Mouse (Mus musculus) intestine, embryonic 15.5 days (tissue): ENCODE measurements around the gene Camkmt. TPM values are rescaled to one million over a fixed set of nuclear protein-coding genes. Genes with fewer than 3 reads are reported as not detected.

Source experiments
- ATAC-seq: fragments of 200-750 bp; cut with Nextera tagmentation; 2 replicates; pipeline ENCODE4 v1.8.0; 2017; ENCODE audit warnings: moderate TSS enrichment, moderate library complexity
- H3K27ac ChIP-seq: fragments of 300-500 bp; sonication (generic); 2 replicates; pipeline ENCODE4 v1.5.1; 2015; ENCODE audit warnings: mild to moderate bottlenecking, inconsistent platforms
- H3K27me3 ChIP-seq: fragments of 300-500 bp; sonication (generic); replicated peaks from 2 replicates; pipeline ENCODE4 v1.6.1; 2015; ENCODE audit warnings: inconsistent platforms
- H3K36me3 ChIP-seq: fragments of 300-500 bp; sonication (generic); 2 replicates; pipeline ENCODE4 v1.6.1; 2015; ENCODE audit warnings: inconsistent platforms
- H3K4me1 ChIP-seq: fragments of 300-500 bp; sonication (generic); replicated peaks from 2 replicates; pipeline ENCODE4 v1.6.1; 2015; ENCODE audit warnings: inconsistent platforms
- H3K4me2 ChIP-seq: fragments of 300-500 bp; sonication (generic); replicated peaks from 2 replicates; pipeline ENCODE4 v1.6.1; 2015; ENCODE audit warnings: mild to moderate bottlenecking, inconsistent platforms
- H3K4me3 ChIP-seq: fragments of 300-500 bp; sonication (generic); replicated peaks from 2 replicates; pipeline ENCODE4 v1.5.1; 2015; ENCODE audit warnings: inconsistent platforms
- H3K9ac ChIP-seq: fragments of 300-500 bp; sonication (generic); 2 replicates; pipeline ENCODE4 v1.6.1; 2015; ENCODE audit warnings: inconsistent platforms
- H3K9me3 ChIP-seq: fragments of 300-500 bp; sonication (generic); 2 replicates; pipeline ENCODE4 v1.6.1; 2016; ENCODE audit warnings: inconsistent platforms
- WGBS: fragments of 180-500 bp; shearing (Covaris S2); methylation state at CpG from one replicate; pipeline ENCODE4 v1.1.7; 2015; 5-methylcytosine and 5-hydroxymethylcytosine counted together
- polyA plus RNA-seq: library from polyadenylated mRNA; unstranded; fragments of >200 nt; fragmentation: Nextera tagmentation; extraction: Ambion mirVana; gene quantifications from 2 replicates; pipeline ENCODE4 v1.2.1, GENCODE M21; 2015

Camkmt gene
- polyA plus RNA-seq, 1 experiment from 2014 or later: 17.4 TPM

DNA sequence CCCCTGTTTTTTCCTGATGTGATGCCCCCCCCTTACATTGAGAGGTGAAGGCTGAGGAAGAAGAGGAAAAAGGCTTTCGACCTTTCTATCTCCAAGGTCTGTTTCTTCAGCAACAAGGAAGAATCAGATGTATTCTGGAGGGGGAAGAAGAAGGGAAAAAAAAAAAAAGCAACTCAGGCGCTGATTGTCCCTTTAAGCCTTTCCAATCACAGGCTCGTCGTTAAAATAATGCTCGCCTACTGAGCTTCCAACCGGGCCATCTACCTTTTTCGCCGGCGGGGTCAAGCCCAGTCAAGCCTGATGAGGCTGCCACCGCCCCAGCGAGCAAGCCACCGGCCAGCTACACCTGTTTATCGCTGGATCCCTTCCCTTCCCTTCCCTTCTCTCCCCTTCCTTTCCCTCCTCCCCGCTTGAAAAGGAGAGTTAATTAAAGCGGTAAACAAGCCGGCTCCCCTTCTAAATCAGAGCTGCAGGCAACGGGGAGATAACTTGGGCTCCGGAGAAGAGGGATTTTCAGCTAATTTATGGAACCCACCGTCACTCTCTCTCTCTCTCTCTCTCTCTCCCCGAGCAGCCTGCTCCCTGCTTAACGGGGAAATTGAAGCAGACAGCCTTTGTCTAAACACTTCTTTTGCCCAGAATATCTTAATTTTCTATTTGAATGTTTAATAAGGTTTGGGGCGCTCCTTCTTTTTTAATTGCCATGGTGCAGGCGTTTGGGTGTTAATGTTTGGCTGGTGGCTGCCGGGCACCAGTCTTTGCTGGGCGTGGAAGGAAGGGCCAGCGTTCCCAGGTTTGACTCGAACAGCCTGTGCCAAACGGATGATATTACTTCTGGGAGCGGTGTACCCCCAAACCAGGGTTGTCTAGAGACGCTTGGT, 395.0 kb downstream of the Camkmt start:
- H3K36me3 ChIP-seq: no peaks in the 10 kb centered on the region
- no peak for ATAC-seq
- H3K4me3 ChIP-seq: no peak overlapping the region
- H3K9me3 ChIP-seq: no peaks in the 10 kb centered on the region
- 5% methylated on average over 30 of the region's 30 CpGs for WGBS
- H3K27me3 ChIP-seq: peaks cover 81% of the 10 kb centered on the region
- H3K9ac ChIP-seq: no peak overlapping the region
- peak overlapping the region; percentile 33; the same call in 1 of the 2 replicates for H3K4me2 ChIP-seq
- peaks cover 8% of the 10 kb centered on the region for H3K4me1 ChIP-seq
- no peak overlapping the region for H3K27ac ChIP-seq

- 7% methylated on average over 14 of the region's 14 CpGs for WGBS
- no peaks in the 10 kb centered on the region for H3K9me3 ChIP-seq
- peak overlapping the region; percentile 54 for H3K4me2 ChIP-seq
- no peaks in the 10 kb centered on the region for H3K36me3 ChIP-seq
- H3K27ac ChIP-seq: no peak overlapping the region
- ATAC-seq: no peak
- H3K9ac ChIP-seq: no peak overlapping the region
- peaks cover 8% of the 10 kb centered on the region for H3K4me1 ChIP-seq
- peaks cover 76% of the 10 kb centered on the region for H3K27me3 ChIP-seq
- no peak overlapping the region for H3K4me3 ChIP-seq
These were observed 395.7 kb downstream of the Camkmt start for GRCm38 (mm10) chr17:85485946-85486533.

DNA sequence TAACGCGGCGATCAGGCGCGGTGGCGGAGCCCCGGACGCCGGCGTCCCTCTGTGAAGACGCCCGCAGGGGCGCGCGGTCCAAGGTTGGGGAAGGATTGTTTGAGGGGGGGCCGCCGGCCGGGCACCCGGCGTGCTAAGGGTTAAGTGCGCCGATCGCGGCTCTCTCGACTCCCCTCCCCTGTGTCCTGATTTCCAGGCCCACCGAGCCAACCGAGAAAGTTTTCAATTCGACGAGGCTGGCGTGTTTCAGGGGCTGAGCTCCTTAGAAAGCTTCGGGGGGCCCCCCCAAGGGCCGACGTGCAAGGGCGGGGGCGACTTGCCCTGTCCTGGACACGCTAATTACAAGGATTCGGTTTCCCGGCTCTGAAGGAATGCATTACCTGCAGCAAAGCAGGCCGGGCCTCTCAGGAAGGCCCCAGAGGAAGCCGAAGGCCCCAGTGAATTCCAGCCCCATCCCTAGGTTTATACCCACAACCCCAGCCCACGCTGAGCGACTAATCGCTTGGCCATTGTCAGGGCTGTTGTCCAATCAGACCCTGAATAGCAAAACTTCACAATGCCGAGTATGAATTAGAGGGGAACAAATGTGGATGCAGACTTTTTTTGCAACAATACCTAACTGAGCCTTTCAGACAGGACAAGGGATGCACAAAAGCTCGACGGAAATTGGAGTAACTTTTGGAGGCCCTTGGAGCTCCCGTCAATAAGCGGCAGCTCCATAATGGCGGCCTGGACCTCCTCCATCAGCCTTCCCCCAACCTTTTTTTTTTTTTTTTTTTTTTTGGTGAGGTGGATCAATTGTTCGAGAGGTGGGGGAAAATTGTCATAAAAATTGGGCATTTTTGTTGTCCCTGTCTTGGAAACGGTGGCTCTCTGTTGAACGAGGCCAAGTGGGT, 396.5 kb downstream of the Camkmt start:
- Histone ChIP-seq H3K4me1 (peaks cover 8% of the 10 kb centered on the region), H3K4me3 (peak overlapping the region; percentile 22), H3K27ac (no peak overlapping the region), H3K4me2 (peak overlapping the region; percentile 54), H3K27me3 (peaks cover 68% of the 10 kb centered on the region), H3K9me3 (no peaks in the 10 kb centered on the region), H3K36me3 (no peaks in the 10 kb centered on the region), H3K9ac (no peak overlapping the region)
- ATAC-seq: peak; percentile 15; the same call in 1 of the 2 replicates
- WGBS: 5% methylated on average over 52 of the region's 52 CpGs

DNA sequence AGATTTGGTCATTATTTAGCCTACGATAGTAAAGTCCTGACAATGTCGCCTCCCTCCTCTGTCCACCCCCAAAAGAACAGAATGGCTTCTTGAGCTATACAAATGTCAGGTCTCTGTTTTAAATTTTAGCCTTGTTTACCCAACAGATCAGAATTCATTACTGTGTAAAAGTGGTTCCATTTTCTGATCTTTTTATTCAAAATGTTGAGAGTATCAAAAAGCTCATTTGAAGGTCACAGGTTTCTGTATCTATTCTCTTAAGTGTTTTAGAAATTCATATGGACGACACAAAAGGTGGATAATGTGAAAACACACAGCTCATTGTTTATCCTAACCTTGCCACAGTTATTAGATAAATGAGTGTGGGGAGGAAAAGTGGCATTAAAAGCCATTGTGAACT, 397.2 kb downstream of the Camkmt start:
- H3K9ac ChIP-seq: no peak overlapping the region
- no peaks in the 10 kb centered on the region for H3K36me3 ChIP-seq
- H3K4me1 ChIP-seq: peaks cover 8% of the 10 kb centered on the region
- H3K4me2 ChIP-seq: no peak overlapping the region
- H3K4me3 ChIP-seq: no peak overlapping the region
- H3K27me3 ChIP-seq: peaks cover 67% of the 10 kb centered on the region
- no peak for ATAC-seq
- WGBS: 40% methylated on average over 3 of the region's 3 CpGs
- no peak overlapping the region for H3K27ac ChIP-seq
- H3K9me3 ChIP-seq: no peaks in the 10 kb centered on the region

DNA sequence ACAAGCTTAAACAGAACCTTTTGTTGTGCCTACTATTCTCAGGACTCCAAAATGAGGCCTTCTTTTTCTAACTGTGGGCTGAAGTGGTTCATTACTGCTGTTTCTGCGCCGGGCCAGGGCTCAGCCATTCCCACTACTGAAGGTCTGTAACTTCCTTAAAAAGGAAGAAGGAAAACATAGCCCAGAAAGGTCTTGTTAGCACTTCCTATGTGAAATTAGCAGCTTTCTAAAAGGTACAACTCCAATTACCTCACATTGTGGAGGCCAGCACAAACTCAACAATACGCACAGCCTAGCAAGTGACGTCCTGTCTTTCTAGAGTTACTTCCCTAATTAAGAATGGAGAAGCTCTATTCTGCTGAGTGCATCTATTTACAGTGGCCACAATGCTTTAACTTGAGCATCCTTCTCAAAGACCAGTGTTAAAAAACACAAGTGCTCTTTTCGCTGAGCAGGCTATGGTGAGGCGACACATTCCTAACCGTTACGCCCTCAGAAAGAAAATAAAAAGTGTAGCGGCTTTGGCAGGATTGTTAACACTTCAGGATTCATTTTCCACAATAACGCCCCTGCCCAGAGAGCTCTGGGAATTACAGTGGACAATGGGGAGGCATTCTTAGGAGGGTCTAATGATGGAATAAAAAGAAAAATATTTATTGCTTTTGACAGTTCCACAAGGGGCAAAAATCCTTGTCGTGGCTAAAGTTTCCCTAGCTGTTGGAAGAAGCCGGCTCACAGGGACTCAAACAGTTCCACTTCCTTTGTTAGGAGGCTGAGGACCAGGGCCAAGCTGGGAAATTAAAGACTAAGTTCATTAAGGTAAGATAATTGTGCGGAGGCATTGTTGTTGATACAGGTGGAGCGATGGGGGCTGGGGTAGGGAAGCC, 398.5 kb downstream of the Camkmt start:
- ATAC-seq: no peak
- no peaks in the 10 kb centered on the region for H3K36me3 ChIP-seq
- H3K4me2 ChIP-seq: no peak overlapping the region
- no peak overlapping the region for H3K27ac ChIP-seq
- peaks cover 59% of the 10 kb centered on the region for H3K27me3 ChIP-seq
- no peaks in the 10 kb centered on the region for H3K9me3 ChIP-seq
- no peak overlapping the region for H3K4me3 ChIP-seq
- peaks cover 8% of the 10 kb centered on the region for H3K4me1 ChIP-seq
- H3K9ac ChIP-seq: no peak overlapping the region
- WGBS: 17% methylated on average over 14 of the region's 14 CpGs

- no peak for ATAC-seq
- 13% methylated on average over 10 of the region's 10 CpGs for WGBS
- no peak overlapping the region for H3K9ac ChIP-seq
- no peak overlapping the region for H3K4me3 ChIP-seq
- H3K4me1 ChIP-seq: peaks cover 8% of the 10 kb centered on the region
- H3K4me2 ChIP-seq: no peak overlapping the region
- H3K27ac ChIP-seq: no peak overlapping the region
- no peaks in the 10 kb centered on the region for H3K9me3 ChIP-seq
- no peaks in the 10 kb centered on the region for H3K36me3 ChIP-seq
- peaks cover 54% of the 10 kb centered on the region for H3K27me3 ChIP-seq
These were observed 399.2 kb downstream of the Camkmt start for GRCm38 (mm10) chr17:85489488-85489980.

DNA sequence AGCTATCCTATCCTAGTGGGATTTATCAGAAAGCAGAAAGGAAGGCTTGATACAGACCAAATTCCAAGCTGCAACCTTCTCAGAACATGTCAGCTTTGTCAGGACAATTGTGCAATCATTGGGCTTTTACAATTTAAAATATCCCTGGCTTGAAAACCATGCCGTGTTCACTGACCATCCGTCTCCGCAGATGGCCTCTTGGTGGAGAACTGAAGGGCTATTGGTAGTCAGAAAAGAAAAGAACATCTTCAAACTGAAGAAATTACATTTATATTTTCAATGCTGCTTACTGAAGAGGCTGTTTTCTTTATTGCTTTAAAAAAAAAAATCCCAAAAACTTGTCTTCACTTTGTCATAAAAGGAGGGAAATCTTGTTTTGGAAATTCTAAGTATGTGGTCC, 401.1 kb downstream of the Camkmt start:
- Histone ChIP-seq H3K27ac (no peak overlapping the region), H3K9ac (no peak overlapping the region), H3K4me3 (no peak overlapping the region), H3K4me1 (peaks cover 1% of the 10 kb centered on the region), H3K4me2 (no peak overlapping the region), H3K36me3 (no peaks in the 10 kb centered on the region), H3K9me3 (no peaks in the 10 kb centered on the region), H3K27me3 (peaks cover 38% of the 10 kb centered on the region)
- WGBS: 63% methylated on average over 3 of the region's 3 CpGs
- ATAC-seq: no peak

- H3K27ac ChIP-seq: no peak overlapping the region
- 60% methylated on average over 4 of the region's 4 CpGs for WGBS
- no peaks in the 10 kb centered on the region for H3K9me3 ChIP-seq
- no peak overlapping the region for H3K4me2 ChIP-seq
- no peaks in the 10 kb centered on the region for H3K4me1 ChIP-seq
- H3K36me3 ChIP-seq: no peaks in the 10 kb centered on the region
- ATAC-seq: no peak
- H3K9ac ChIP-seq: no peak overlapping the region
- H3K27me3 ChIP-seq: peaks cover 23% of the 10 kb centered on the region
- no peak overlapping the region for H3K4me3 ChIP-seq
These were observed 403.2 kb downstream of the Camkmt start for GRCm38 (mm10) chr17:85493521-85493920.

DNA sequence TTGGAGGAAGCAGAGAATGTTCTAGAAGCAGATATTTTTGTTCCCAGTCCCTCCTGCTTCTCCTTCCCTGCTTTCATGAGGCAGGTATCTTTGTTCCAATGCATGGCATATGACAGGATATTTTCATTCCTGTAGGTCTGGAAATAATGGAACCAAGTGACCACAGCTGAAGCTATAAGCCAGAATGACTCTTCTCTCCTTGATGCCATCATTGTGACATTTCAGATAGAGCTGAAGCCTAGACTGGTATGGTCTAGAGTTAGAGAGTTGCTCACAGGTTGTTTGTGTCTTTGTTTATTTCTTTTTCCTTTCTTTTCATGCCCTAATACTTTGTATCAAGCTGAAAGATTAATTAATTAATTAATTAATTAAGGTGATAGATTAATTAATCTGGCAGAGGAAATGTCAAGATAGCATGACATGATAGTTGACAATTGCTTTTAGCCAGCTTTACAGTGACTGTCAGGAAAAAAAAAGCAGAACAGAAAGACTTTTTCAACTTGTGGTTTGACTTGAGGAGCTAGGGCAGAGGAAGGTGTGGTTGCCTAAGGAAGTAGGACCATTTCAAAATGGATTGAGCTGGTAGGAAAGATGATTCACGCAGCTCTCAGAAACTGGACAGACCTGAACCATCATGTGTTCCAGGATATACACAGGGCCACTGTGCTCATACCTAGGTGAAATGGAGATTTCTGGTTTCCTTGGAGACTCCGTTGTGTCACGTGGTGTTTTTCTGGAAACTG, 404.8 kb downstream of the Camkmt start:
- H3K4me3 ChIP-seq: no peak overlapping the region
- H3K9me3 ChIP-seq: no peaks in the 10 kb centered on the region
- H3K36me3 ChIP-seq: no peaks in the 10 kb centered on the region
- H3K9ac ChIP-seq: no peak overlapping the region
- no peak for ATAC-seq
- H3K27ac ChIP-seq: no peak overlapping the region
- H3K4me1 ChIP-seq: no peaks in the 10 kb centered on the region
- 93% methylated on average over 3 of the region's 3 CpGs for WGBS
- H3K4me2 ChIP-seq: no peak overlapping the region
- peaks cover 6% of the 10 kb centered on the region for H3K27me3 ChIP-seq

DNA sequence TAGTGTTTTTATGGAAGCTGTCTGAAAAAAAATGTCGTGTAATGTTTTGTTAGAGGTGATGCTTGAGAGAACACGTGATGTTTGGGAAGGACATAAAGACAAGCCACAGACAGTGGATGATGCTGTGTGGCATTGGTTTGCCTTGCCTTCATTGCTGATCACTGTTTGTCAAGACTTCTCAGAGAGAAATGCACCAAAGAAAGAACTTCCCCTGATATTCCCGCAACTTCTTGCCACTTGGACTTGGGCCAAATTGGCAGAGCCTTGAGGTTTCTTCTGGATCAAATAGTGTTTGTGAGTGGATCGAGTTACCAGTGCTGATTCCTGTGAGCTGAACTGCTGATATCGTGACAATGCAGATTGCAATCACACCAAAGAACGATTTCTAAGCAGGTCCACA, 405.5 kb downstream of the Camkmt start:
- WGBS: 88% methylated on average over 6 of the region's 6 CpGs
- no peak overlapping the region for H3K4me2 ChIP-seq
- no peaks in the 10 kb centered on the region for H3K4me1 ChIP-seq
- no peak overlapping the region for H3K9ac ChIP-seq
- no peaks in the 10 kb centered on the region for H3K9me3 ChIP-seq
- no peak overlapping the region for H3K27ac ChIP-seq
- 0 out of 2 replicates have a peak, but pooled peaks cover 4% of the 10 kb centered on the region for H3K27me3 ChIP-seq
- ATAC-seq: no peak
- H3K36me3 ChIP-seq: no peaks in the 10 kb centered on the region
- H3K4me3 ChIP-seq: no peak overlapping the region

- Histone ChIP-seq H3K4me1 (no peaks in the 10 kb centered on the region), H3K9me3 (no peaks in the 10 kb centered on the region), H3K4me3 (no peak overlapping the region), H3K36me3 (no peaks in the 10 kb centered on the region), H3K4me2 (no peak overlapping the region), H3K9ac (no peak overlapping the region), H3K27me3 (no peaks in the 10 kb centered on the region), H3K27ac (no peak overlapping the region)
- no peak for ATAC-seq
These were observed 414.5 kb downstream of the Camkmt start for GRCm38 (mm10) chr17:85504888-85505287.
